Mouse (Mus musculus) spleen, adult 2 months (tissue): ENCODE measurements around the gene Tenm4.

Experiments used
- CTCF ChIP-seq: fragments of 200-500 bp; IDR thresholded peaks from 2 replicates; pipeline ENCODE4 v1.5.1; 2011; ENCODE audit warnings: mild to moderate bottlenecking, inconsistent platforms; ENCODE audit not compliant: insufficient read depth, insufficient read length, insufficient replicate concordance; ENCODE audit errors: extremely low read depth
- POLR2A ChIP-seq: fragments of 200-500 bp; IDR thresholded peaks from 2 replicates; pipeline ENCODE4 v1.6.1; 2011; ENCODE audit warnings: low read depth, low read length, inconsistent platforms

- TF ChIP-seq CTCF (no peak), POLR2A (no peak)
These were observed 462.0 kb downstream of the Tenm4 start for GRCm38 (mm10) chr7:96633008-96633407.
